Mouse (Mus musculus) testis, adult 2 months (tissue): ENCODE measurements around the gene Dpm3. TPM values are rescaled to one million over a fixed set of nuclear protein-coding genes. Genes with fewer than 3 reads are reported as not detected.

Experiments
- H3K27ac ChIP-seq: fragments of 200-500 bp; 2 replicates; pipeline ENCODE4 v1.5.1; 2012; ENCODE audit warnings: low read depth, low read length; ENCODE audit not compliant: control insufficient read depth, insufficient read depth
- H3K27me3 ChIP-seq: fragments of 200-500 bp; 2 replicates; pipeline ENCODE4 v1.6.1; 2012; ENCODE audit warnings: mild to moderate bottlenecking, low read length, moderate library complexity; ENCODE audit not compliant: control insufficient read depth, insufficient read depth
- H3K36me3 ChIP-seq: fragments of 200-500 bp; 2 replicates; pipeline ENCODE4 v1.6.1; 2012; ENCODE audit warnings: mild to moderate bottlenecking, low read length; ENCODE audit not compliant: control insufficient read depth, insufficient read depth
- H3K4me1 ChIP-seq: fragments of 200-500 bp; 2 replicates; pipeline ENCODE4 v1.6.1; 2012; ENCODE audit warnings: low read length; ENCODE audit not compliant: control insufficient read depth, insufficient read depth
- H3K4me3 ChIP-seq: fragments of 200-500 bp; 2 replicates; pipeline ENCODE4 v1.5.1; 2012; ENCODE audit warnings: low read depth, mild to moderate bottlenecking, low read length, moderate library complexity, mixed read lengths; ENCODE audit not compliant: control insufficient read depth
- CTCF ChIP-seq: fragments of 200-500 bp; IDR thresholded peaks from 2 replicates; pipeline ENCODE4 v1.5.1; 2012; ENCODE audit warnings: low read depth, mild to moderate bottlenecking, inconsistent platforms, low read length, moderate library complexity; ENCODE audit not compliant: control insufficient read depth, insufficient read depth, insufficient replicate concordance
- POLR2A ChIP-seq: fragments of 200-500 bp; IDR thresholded peaks from 2 replicates; pipeline ENCODE4 v1.6.1; 2012; ENCODE audit warnings: low read depth, mild to moderate bottlenecking, inconsistent platforms, low read length, moderate library complexity; ENCODE audit not compliant: control insufficient read depth
- polyA plus RNA-seq: library from polyadenylated mRNA; depleted of rRNA; stranded (reverse); fragments of >200 nt; gene quantifications from 2 replicates; pipeline ENCODE4 v1.2.3, GENCODE M21; 2012

Dpm3 gene
- polyA plus RNA-seq, 1 experiment, result 42.2 TPM

GRCm38 (mm10) chr3:89270891-89271290 is 11.7 kb downstream of the Dpm3 start:
- no peak overlapping the region for H3K27ac ChIP-seq

GRCm38 (mm10) chr3:89271760-89272159 is 12.6 kb downstream of the Dpm3 start:
- Histone ChIP-seq H3K4me3 (no peak overlapping the region), H3K4me1 (peaks cover 11% of the 10 kb centered on the region), H3K36me3 (no peaks in the 10 kb centered on the region), H3K27me3 (no peaks in the 10 kb centered on the region), H3K27ac (no peak overlapping the region)
- TF ChIP-seq CTCF (no peak), POLR2A (no peak)

More at GRCm38 (mm10) chr3:89270891-89271290, 11.7 kb downstream of the Dpm3 start:
- Histone ChIP-seq H3K4me3 (no peak overlapping the region), H3K4me1 (peaks cover 15% of the 10 kb centered on the region), H3K36me3 (no peaks in the 10 kb centered on the region), H3K27me3 (no peaks in the 10 kb centered on the region)
- no peak for TF ChIP-seq POLR2A
- no peak for TF ChIP-seq CTCF

- H3K4me1 ChIP-seq, result peaks cover under 1% of the 10 kb centered on the region
- no peak overlapping the region for H3K27ac ChIP-seq
- H3K27me3 ChIP-seq, result no peaks in the 10 kb centered on the region
- no peaks in the 10 kb centered on the region for H3K36me3 ChIP-seq
- TF ChIP-seq CTCF, result no peak
- no peak for TF ChIP-seq POLR2A
- H3K4me3 ChIP-seq, result no peak overlapping the region
Measured at GRCm38 (mm10) chr3:89276061-89276460, 16.9 kb downstream of the Dpm3 start.

GRCm38 (mm10) chr3:89277281-89278021 is 18.3 kb downstream of the Dpm3 start:
- H3K4me3 ChIP-seq, result no peak overlapping the region
- H3K4me1 ChIP-seq, result no peaks in the 10 kb centered on the region; the same call in 1 of the 2 replicates
- no peaks in the 10 kb centered on the region for H3K27me3 ChIP-seq
- TF ChIP-seq CTCF (no peak), POLR2A (no peak)
- no peaks in the 10 kb centered on the region for H3K36me3 ChIP-seq
- H3K27ac ChIP-seq, result no peak overlapping the region

- TF ChIP-seq CTCF (no peak), POLR2A (no peak)
- Histone ChIP-seq H3K27me3 (no peaks in the 10 kb centered on the region), H3K4me3 (no peak overlapping the region), H3K36me3 (no peaks in the 10 kb centered on the region), H3K4me1 (no peaks in the 10 kb centered on the region; the same call in 1 of the 2 replicates), H3K27ac (no peak overlapping the region)
Measured at GRCm38 (mm10) chr3:89278107-89278506, 18.9 kb downstream of the Dpm3 start.

GRCm38 (mm10) chr3:89278643-89279042 is 19.5 kb downstream of the Dpm3 start:
- Histone ChIP-seq H3K27me3 (no peaks in the 10 kb centered on the region), H3K4me3 (no peak overlapping the region), H3K4me1 (no peaks in the 10 kb centered on the region; the same call in 1 of the 2 replicates), H3K36me3 (no peaks in the 10 kb centered on the region), H3K27ac (no peak overlapping the region)
- TF ChIP-seq CTCF, result no peak

GRCm38 (mm10) chr3:89279153-89279890 is 20.2 kb downstream of the Dpm3 start:
- H3K27ac ChIP-seq, result no peak overlapping the region
- no peaks in the 10 kb centered on the region for H3K36me3 ChIP-seq
- no peaks in the 10 kb centered on the region; the same call in 1 of the 2 replicates for H3K4me1 ChIP-seq
- TF ChIP-seq POLR2A (peak; percentile 38; the same call in 1 of the 2 replicates), CTCF (no peak)
- H3K4me3 ChIP-seq, result peak overlapping the region; percentile 71
- no peaks in the 10 kb centered on the region for H3K27me3 ChIP-seq
